Mouse (Mus musculus) myocyte (in vitro differentiated cells): ENCODE measurements around the gene Phox2b.

Experiments used
- CEBPB ChIP-seq: IDR thresholded peaks from 2 replicates; pipeline ENCODE4 v1.6.1; 2011; ENCODE audit warnings: mild to moderate bottlenecking, moderate library complexity; ENCODE audit not compliant: poor library complexity, insufficient read depth, severe bottlenecking
- E2F4 ChIP-seq: IDR thresholded peaks from one replicate; pipeline ENCODE4 v1.6.1; 2011; ENCODE audit warnings: mild to moderate bottlenecking, control low read depth, moderate library complexity; ENCODE audit not compliant: insufficient read depth
- MAX ChIP-seq: IDR thresholded peaks from one replicate; pipeline ENCODE4 v1.6.1; 2011; ENCODE audit warnings: low read depth, mild to moderate bottlenecking, control low read depth
- MYOD1 ChIP-seq, 3 experiments: IDR thresholded peaks; one replicate each; pipeline ENCODE4 v1.6.1; 2011; ENCODE audit warnings: control low read depth in 2 of 3, low read depth in 2 of 3, mild to moderate bottlenecking in 2 of 3, moderate library complexity in 1 of 3; ENCODE audit not compliant: insufficient read length in 2 of 3, control insufficient read depth in 1 of 3
- MYOG ChIP-seq, 3 experiments: IDR thresholded peaks; one replicate each; pipeline ENCODE4 v1.6.1; 2011; ENCODE audit warnings: control low read depth in 2 of 3, low read depth in 2 of 3, mild to moderate bottlenecking in 2 of 3; ENCODE audit not compliant: insufficient read length in 2 of 3, control insufficient read depth in 1 of 3, insufficient read depth in 1 of 3
- POLR2A ChIP-seq: IDR thresholded peaks from one replicate; pipeline ENCODE4 v1.6.1; 2011; ENCODE audit warnings: low read depth, mild to moderate bottlenecking, control low read depth, moderate library complexity; ENCODE audit not compliant: insufficient read length
- POLR2AphosphoS2 ChIP-seq: IDR thresholded peaks from one replicate; pipeline ENCODE4 v1.6.1; 2011; ENCODE audit warnings: low read depth, control low read depth; ENCODE audit not compliant: insufficient read length
- SRF ChIP-seq: IDR thresholded peaks from one replicate; pipeline ENCODE4 v1.6.1; 2011; ENCODE audit warnings: low read depth; ENCODE audit not compliant: control insufficient read depth, insufficient read length
- TCF12 ChIP-seq: IDR thresholded peaks from one replicate; pipeline ENCODE4 v1.6.1; 2011; ENCODE audit warnings: mild to moderate bottlenecking, control low read depth; ENCODE audit not compliant: poor library complexity, insufficient read depth, severe bottlenecking
- TCF3 ChIP-seq: IDR thresholded peaks from one replicate; pipeline ENCODE4 v1.6.1; 2011; ENCODE audit warnings: low read depth, control low read depth; ENCODE audit not compliant: insufficient read length
- USF1 ChIP-seq: IDR thresholded peaks from one replicate; pipeline ENCODE4 v1.6.1; 2011; ENCODE audit warnings: low read depth, mild to moderate bottlenecking, control low read depth, moderate library complexity

DNA sequence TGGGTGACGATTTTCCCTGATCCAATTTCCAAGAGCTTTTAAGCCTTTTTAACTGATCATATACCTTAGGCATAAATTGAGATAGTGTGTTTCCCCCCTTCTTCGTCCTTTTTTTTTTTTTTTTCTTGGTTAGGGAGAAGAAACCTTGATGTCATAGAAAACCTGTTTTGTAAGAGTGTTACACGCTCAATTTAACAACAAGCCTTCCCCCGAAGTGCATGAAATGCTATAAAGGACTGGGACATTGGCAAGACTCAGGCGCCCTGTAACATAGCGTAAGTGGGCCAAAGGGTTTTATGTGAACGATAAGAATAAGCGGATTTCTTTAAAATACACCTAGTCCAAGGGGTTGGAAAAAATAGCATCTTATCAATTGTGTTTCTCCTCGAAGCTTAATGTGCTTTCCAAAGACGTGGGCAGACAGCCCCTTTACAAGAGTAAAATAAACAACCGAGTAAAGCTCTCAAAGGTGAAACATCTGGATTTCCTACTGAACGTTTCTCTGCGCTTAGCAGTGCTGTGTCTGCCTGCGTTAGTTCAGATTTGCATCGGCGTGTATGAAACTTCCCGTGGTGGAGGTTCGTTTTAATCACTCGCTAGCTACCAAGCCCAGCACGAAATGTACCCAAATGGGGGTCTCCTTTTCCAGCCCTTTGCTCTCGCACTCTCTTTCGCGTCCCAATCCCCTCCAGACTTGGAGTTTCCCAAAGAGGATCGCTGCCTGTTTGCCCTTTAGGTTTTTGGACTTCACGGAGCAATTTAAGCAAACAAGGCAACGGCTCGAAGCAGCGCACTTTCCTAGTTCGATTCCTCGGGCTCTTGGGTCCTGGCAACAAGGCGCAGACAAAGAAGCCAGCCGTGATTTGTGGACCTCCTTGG, 531 bp upstream of the Phox2b start:
- TF ChIP-seq E2F4 (no peak), POLR2A (no peak), MAX (no peak), SRF (no peak), TCF3 (no peak), MYOD1 (IDR thresholded peaks at IDR 0.05; ENCODE audit: control insufficient read depth in 1 of 3, insufficient read length in 2 of 3, low read depth in 2 of 3) (no peak), MYOG (IDR thresholded peaks at IDR 0.05; ENCODE audit: control insufficient read depth in 1 of 3, insufficient read depth in 1 of 3, insufficient read length in 2 of 3, low read depth in 2 of 3) (no peak), TCF12 (no peak), POLR2AphosphoS2 (no peak), USF1 (no peak), CEBPB (no peak)
